ENCODE assay signal across 9 mouse cellular contexts in genomic region chr3:27572305-27572704, GRCm38 (mm10).
DNase-seq lines count a peak whose midpoint lies in the region; ATAC-seq and TF ChIP-seq lines count a peak whose summit lies in the region.
"Had no signal": no experiment of that assay in that cellular context is flagged by ENCODE, and none has a peak within 500 bp of the region (broad histone marks: within the 10 kb centered on the region; RNA-seq: fewer than 3 reads in every experiment).

No protein-coding gene starts in this region.

- TF ChIP-seq EP300 in ES-Bruce4 (IDR thresholded peaks at IDR 0.05; ENCODE audit: insufficient read depth, low read depth, low read length), result no peak

- H3K27me3 ChIP-seq in forebrain, embryonic 10.5 days (ENCODE audit: poor library complexity, severe bottlenecking), result no peaks in the 10 kb centered on the region
- no peaks in the 10 kb centered on the region for H3K27me3 ChIP-seq in forebrain, embryonic 11.5 days (ENCODE audit: control insufficient read depth, insufficient read depth, low read length)
- no peaks in the 10 kb centered on the region for H3K27me3 ChIP-seq in ES-Bruce4 (ENCODE audit: control insufficient read depth, insufficient read depth, low read length, poor library complexity, severe bottlenecking)
- H3K27me3 ChIP-seq in embryonic facial prominence, embryonic 14.5 days (replicated peaks; ENCODE audit: control insufficient read depth, insufficient read depth, low read length), result no peaks in the 10 kb centered on the region
- H3K27me3 ChIP-seq in kidney, postnatal 0 days (ENCODE audit: insufficient read depth, low read length), result no peaks in the 10 kb centered on the region
- H3K27me3 ChIP-seq in neural tube, embryonic 14.5 days (ENCODE audit: control insufficient read depth, insufficient read depth, low read length), result no peaks in the 10 kb centered on the region
- H3K27me3 ChIP-seq in thymus, adult 2 months (ENCODE audit: control insufficient read depth, insufficient read depth, low read length), result no peaks in the 10 kb centered on the region
- H3K27me3 ChIP-seq: embryonic facial prominence, embryonic 12.5 days had no signal

- 73% methylated on average over 6 of the region's 6 CpGs for WGBS in forebrain, embryonic 10.5 days
- 71% methylated on average over 6 of the region's 6 CpGs for WGBS in forebrain, embryonic 11.5 days
- 54% methylated on average over 6 of the region's 6 CpGs for WGBS in embryonic facial prominence, embryonic 14.5 days
- 38% methylated on average over 6 of the region's 6 CpGs for WGBS in kidney, postnatal 0 days
- 34% methylated on average over 6 of the region's 6 CpGs for WGBS in neural tube, embryonic 14.5 days
- 76% methylated on average over 6 of the region's 6 CpGs for WGBS in thymus, adult 2 months

- ATAC-seq in forebrain, embryonic 11.5 days (replicated peaks; ENCODE audit: low FRiP score), result no peak
- ATAC-seq in embryonic facial prominence, embryonic 14.5 days (ENCODE audit: low read depth), result no peak
- ATAC-seq in kidney, postnatal 0 days (replicated peaks; ENCODE audit: low FRiP score, low read depth), result peak; percentile 85
- ATAC-seq in neural tube, embryonic 14.5 days (ENCODE audit: low read depth), result peak; percentile 55; the same call in 1 of the 2 replicates

- H3K36me3 ChIP-seq in forebrain, embryonic 10.5 days (replicated peaks), result no peaks in the 10 kb centered on the region
- no peaks in the 10 kb centered on the region for H3K36me3 ChIP-seq in forebrain, embryonic 11.5 days (ENCODE audit: control insufficient read depth, insufficient read depth, low read length)
- H3K36me3 ChIP-seq in ES-Bruce4 (ENCODE audit: control insufficient read depth, insufficient read depth, low read length, poor library complexity, severe bottlenecking), result no peaks in the 10 kb centered on the region
- no peaks in the 10 kb centered on the region for H3K36me3 ChIP-seq in embryonic facial prominence, embryonic 14.5 days (ENCODE audit: control insufficient read depth, insufficient read depth, low read length)
- no peaks in the 10 kb centered on the region for H3K36me3 ChIP-seq in kidney, postnatal 0 days (ENCODE audit: insufficient read depth, low read length)
- no peaks in the 10 kb centered on the region for H3K36me3 ChIP-seq in neural tube, embryonic 14.5 days (ENCODE audit: control insufficient read depth, insufficient read depth, low read length)
- H3K36me3 ChIP-seq in thymus, adult 2 months (ENCODE audit: control insufficient read depth, insufficient read depth, low read length), result no peaks in the 10 kb centered on the region
- H3K36me3 ChIP-seq: embryonic facial prominence, embryonic 12.5 days had no signal

- no peak overlapping the region for H3K4me3 ChIP-seq in forebrain, embryonic 10.5 days
- H3K4me3 ChIP-seq in forebrain, embryonic 11.5 days (ENCODE audit: low read depth, low read length), result no peak overlapping the region
- H3K4me3 ChIP-seq in ES-Bruce4 (ENCODE audit: low read depth, low read length), result no peak overlapping the region
- no peak overlapping the region for H3K4me3 ChIP-seq in embryonic facial prominence, embryonic 14.5 days (ENCODE audit: low read depth, low read length)
- H3K4me3 ChIP-seq in kidney, postnatal 0 days (replicated peaks; ENCODE audit: low read depth, low read length), result no peak overlapping the region
- H3K4me3 ChIP-seq in neural tube, embryonic 14.5 days (ENCODE audit: low read depth, low read length), result no peak overlapping the region
- no peak overlapping the region for H3K4me3 ChIP-seq in thymus, adult 2 months (ENCODE audit: control insufficient read depth, insufficient read depth, low read length)
- H3K4me3 ChIP-seq: embryonic facial prominence, embryonic 12.5 days had no signal

- no peak for TF ChIP-seq POLR2A in ES-Bruce4 (IDR thresholded peaks at IDR 0.05; ENCODE audit: insufficient read depth, low read length)
- TF ChIP-seq POLR2A in thymus, adult 2 months (IDR thresholded peaks at IDR 0.05; ENCODE audit: control insufficient read depth, extremely low read depth, insufficient read depth, low read length, poor library complexity), result no peak

- H3K27ac ChIP-seq in forebrain, embryonic 10.5 days, result peak overlapping the region; percentile 30; the same call in 1 of the 2 replicates
- H3K27ac ChIP-seq in forebrain, embryonic 11.5 days (ENCODE audit: low read depth, low read length), result no peak overlapping the region
- no peak overlapping the region for H3K27ac ChIP-seq in ES-Bruce4 (ENCODE audit: insufficient read depth, low read length)
- H3K27ac ChIP-seq in embryonic facial prominence, embryonic 14.5 days (replicated peaks; ENCODE audit: low read depth, low read length), result peak overlapping the region; percentile 57
- no peak overlapping the region for H3K27ac ChIP-seq in kidney, postnatal 0 days
- H3K27ac ChIP-seq in neural tube, embryonic 14.5 days (ENCODE audit: low read depth, low read length), result peak overlapping the region; percentile 17; the same call in 1 of the 2 replicates
- H3K27ac ChIP-seq in thymus, adult 2 months (ENCODE audit: control insufficient read depth, insufficient read depth, low read length), result no peak overlapping the region

- H3K4me2 ChIP-seq in forebrain, embryonic 11.5 days (ENCODE audit: low read depth, low read length, severe bottlenecking), result no peak overlapping the region
- H3K4me2 ChIP-seq in embryonic facial prominence, embryonic 14.5 days (ENCODE audit: low read depth, low read length), result no peak overlapping the region
- no peak overlapping the region for H3K4me2 ChIP-seq in kidney, postnatal 0 days (ENCODE audit: low read length)
- H3K4me2 ChIP-seq in neural tube, embryonic 14.5 days (ENCODE audit: low read depth, low read length), result no peak overlapping the region
- H3K4me2 ChIP-seq: embryonic facial prominence, embryonic 12.5 days had no signal

- H3K9ac ChIP-seq in forebrain, embryonic 11.5 days (ENCODE audit: low read length), result no peak overlapping the region
- no peak overlapping the region for H3K9ac ChIP-seq in ES-Bruce4 (ENCODE audit: low read depth, poor library complexity, severe bottlenecking)
- H3K9ac ChIP-seq in embryonic facial prominence, embryonic 14.5 days (ENCODE audit: low read depth, low read length), result no peak overlapping the region
- H3K9ac ChIP-seq in kidney, postnatal 0 days (ENCODE audit: low read depth, low read length), result no peak overlapping the region
- no peak overlapping the region for H3K9ac ChIP-seq in neural tube, embryonic 14.5 days (replicated peaks; ENCODE audit: low read depth, low read length)
- H3K9ac ChIP-seq: embryonic facial prominence, embryonic 12.5 days had no signal

- no peaks in the 10 kb centered on the region for H3K9me3 ChIP-seq in forebrain, embryonic 10.5 days
- no peaks in the 10 kb centered on the region for H3K9me3 ChIP-seq in forebrain, embryonic 11.5 days (ENCODE audit: control insufficient read depth, low read length)
- H3K9me3 ChIP-seq in ES-Bruce4 (replicated peaks; ENCODE audit: control insufficient read depth, insufficient read depth, low read length, poor library complexity, severe bottlenecking), result no peaks in the 10 kb centered on the region
- no peaks in the 10 kb centered on the region for H3K9me3 ChIP-seq in embryonic facial prominence, embryonic 14.5 days (ENCODE audit: control insufficient read depth, low read length)
- no peaks in the 10 kb centered on the region for H3K9me3 ChIP-seq in kidney, postnatal 0 days (replicated peaks; ENCODE audit: low read length)
- H3K9me3 ChIP-seq in neural tube, embryonic 14.5 days (ENCODE audit: control insufficient read depth, low read length), result no peaks in the 10 kb centered on the region
- H3K9me3 ChIP-seq: embryonic facial prominence, embryonic 12.5 days had no signal

- peak; percentile 27 for TF ChIP-seq CTCF in ES-Bruce4 (IDR thresholded peaks at IDR 0.05; ENCODE audit: low read depth, low read length)
- TF ChIP-seq CTCF in kidney, postnatal 0 days (IDR thresholded peaks at IDR 0.05; ENCODE audit: low read depth), result peak; percentile 68
- TF ChIP-seq CTCF in thymus, adult 2 months (IDR thresholded peaks at IDR 0.05; ENCODE audit: borderline replicate concordance, control insufficient read depth, extremely low read depth, insufficient read depth, low read length, poor library complexity), result no peak

- DNase-seq in forebrain, embryonic 10.5 days (ENCODE audit: extremely low spot score, low spot score), result no peak
- DNase-seq in forebrain, embryonic 11.5 days (ENCODE audit: low spot score), result no peak
- peak; percentile 36 for DNase-seq in embryonic facial prominence, embryonic 14.5 days (ENCODE audit: low spot score)
- peak; percentile 70 for DNase-seq in kidney, postnatal 0 days (ENCODE audit: low spot score)
- DNase-seq in thymus, adult 2 months, result no peak
- no peak for DNase-seq in ovary, postnatal 14 days (ENCODE audit: low spot score)

- H3K4me1 ChIP-seq in forebrain, embryonic 10.5 days, result peaks cover 36% of the 10 kb centered on the region
- H3K4me1 ChIP-seq in forebrain, embryonic 11.5 days (replicated peaks; ENCODE audit: control insufficient read depth, insufficient read depth, low read length), result no peaks in the 10 kb centered on the region
- H3K4me1 ChIP-seq in ES-Bruce4 (ENCODE audit: control insufficient read depth, insufficient read depth, low read length), result no peaks in the 10 kb centered on the region
- peaks cover 11% of the 10 kb centered on the region for H3K4me1 ChIP-seq in embryonic facial prominence, embryonic 14.5 days (ENCODE audit: control insufficient read depth, insufficient read depth, low read length)
- no peaks in the 10 kb centered on the region for H3K4me1 ChIP-seq in kidney, postnatal 0 days (replicated peaks; ENCODE audit: insufficient read depth, low read length)
- peaks cover 6% of the 10 kb centered on the region; the same call in 1 of the 2 replicates for H3K4me1 ChIP-seq in neural tube, embryonic 14.5 days (ENCODE audit: control insufficient read depth, insufficient read depth, low read length)
- H3K4me1 ChIP-seq in thymus, adult 2 months (replicated peaks; ENCODE audit: control insufficient read depth, insufficient read depth, low read length), result no peaks in the 10 kb centered on the region

Comparison
In these comparisons a context has a peak if more than half of its experiments do, and no peak if none do; other contexts are left out.
1. H3K27ac ChIP-seq: peak in forebrain, embryonic 10.5 days (single experiment), embryonic facial prominence, embryonic 14.5 days (single experiment) and neural tube, embryonic 14.5 days (single experiment); none in forebrain, embryonic 11.5 days (single experiment), ES-Bruce4 (single experiment), kidney, postnatal 0 days (single experiment) and thymus, adult 2 months (single experiment).
2. DNase-seq: peak in embryonic facial prominence, embryonic 14.5 days (single experiment) and kidney, postnatal 0 days (single experiment); none in forebrain, embryonic 10.5 days (single experiment), forebrain, embryonic 11.5 days (single experiment), thymus, adult 2 months (single experiment) and ovary, postnatal 14 days (single experiment).
3. ATAC-seq: peak in kidney, postnatal 0 days (single experiment) and neural tube, embryonic 14.5 days (single experiment); none in forebrain, embryonic 11.5 days (single experiment) and embryonic facial prominence, embryonic 14.5 days (single experiment).